Mouse (Mus musculus) liver, postnatal 0 days (tissue): Measurements from ENCODE around the gene Rasal2.

Experiments used
- CTCF ChIP-seq: sonication (generic); IDR thresholded peaks from 2 replicates; pipeline ENCODE4 v1.5.1; 2016; ENCODE audit warnings: antibody characterized with exemption, low read depth
- EP300 ChIP-seq: IDR thresholded peaks from 2 replicates; pipeline ENCODE4 v1.6.1; 2016; ENCODE audit warnings: antibody characterized with exemption, low read depth, mild to moderate bottlenecking

GRCm38 (mm10) chr1:157461276-157461675 is 48.9 kb upstream of the Rasal2 start:
- TF ChIP-seq CTCF = no peak
- TF ChIP-seq EP300 = no peak
